Mouse (Mus musculus) layer of hippocampus, adult 9-10 months (tissue): Measurements from ENCODE around the gene Trim71.

ENCODE experiments used
- DNase-seq: peaks from one replicate; pipeline ENCODE4 v3.0.0; 2022; ENCODE audit warnings: low spot score

Gene Trim71

DNA sequence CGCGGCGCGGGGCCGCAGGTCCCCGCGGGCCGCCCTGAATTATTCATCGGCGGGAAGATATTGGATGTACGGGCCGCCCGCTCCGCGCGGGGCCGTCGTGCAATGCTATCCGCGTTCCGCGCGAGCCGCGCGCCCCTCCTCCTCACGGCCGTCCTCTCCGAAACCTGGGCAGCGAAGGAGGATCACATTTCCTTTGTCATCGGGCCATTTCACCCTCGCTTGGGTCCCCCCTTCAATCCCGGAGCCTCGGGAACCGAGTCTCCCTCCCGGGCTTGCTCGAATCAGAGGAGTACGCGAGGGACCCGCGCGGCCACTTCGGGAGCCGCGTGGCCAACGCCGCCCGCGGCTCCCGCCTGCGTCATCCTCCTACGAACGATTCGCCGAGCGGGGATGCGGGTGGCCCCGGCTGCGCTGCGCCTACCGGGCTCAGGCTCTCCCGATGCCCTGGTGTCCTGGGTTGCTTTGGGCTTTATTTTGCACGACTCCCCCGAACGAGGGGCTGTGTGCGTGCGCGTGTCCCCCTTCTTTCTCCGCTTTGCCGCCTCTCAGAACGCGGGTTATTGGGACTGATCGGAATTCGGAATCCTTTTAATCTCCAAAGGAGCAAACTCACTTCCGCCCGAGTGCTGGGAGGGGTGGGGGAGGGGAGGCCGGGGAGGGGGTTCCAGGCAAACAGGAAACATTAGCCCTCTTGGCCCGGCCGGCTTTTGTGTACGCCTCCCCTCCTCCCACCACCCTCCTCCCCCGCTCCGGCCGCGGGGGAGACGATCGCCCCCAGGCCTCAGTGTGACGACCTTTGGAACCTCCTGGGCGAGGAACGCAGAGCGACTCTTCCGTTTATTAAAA lies at the start of gene Trim71:
Trim71 (minus strand) TSS at position 609 of the 846 bp plus-strand sequence.
- no peak for DNase-seq

DNA sequence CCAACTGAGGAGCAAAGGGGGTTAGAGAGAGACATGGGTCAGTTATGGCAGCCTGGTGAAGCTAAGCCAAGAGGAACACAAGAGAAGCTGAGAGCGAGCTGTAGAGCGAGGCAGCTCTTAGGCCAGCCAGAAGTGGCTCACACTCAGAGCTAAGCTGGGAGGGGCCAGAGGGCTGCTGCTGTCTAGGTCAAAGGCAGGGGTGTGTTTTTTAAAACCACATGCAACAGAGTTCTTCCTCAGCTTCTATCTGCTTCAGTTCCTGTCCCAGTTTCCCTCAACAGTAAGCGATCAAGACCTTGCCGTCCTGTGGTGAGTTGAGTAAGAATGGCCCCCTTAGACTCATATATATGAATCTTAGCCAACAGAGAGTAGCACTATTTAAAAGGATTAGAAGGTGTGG lies 48.9 kb upstream of the Trim71 start:
- no peak for DNase-seq

DNA sequence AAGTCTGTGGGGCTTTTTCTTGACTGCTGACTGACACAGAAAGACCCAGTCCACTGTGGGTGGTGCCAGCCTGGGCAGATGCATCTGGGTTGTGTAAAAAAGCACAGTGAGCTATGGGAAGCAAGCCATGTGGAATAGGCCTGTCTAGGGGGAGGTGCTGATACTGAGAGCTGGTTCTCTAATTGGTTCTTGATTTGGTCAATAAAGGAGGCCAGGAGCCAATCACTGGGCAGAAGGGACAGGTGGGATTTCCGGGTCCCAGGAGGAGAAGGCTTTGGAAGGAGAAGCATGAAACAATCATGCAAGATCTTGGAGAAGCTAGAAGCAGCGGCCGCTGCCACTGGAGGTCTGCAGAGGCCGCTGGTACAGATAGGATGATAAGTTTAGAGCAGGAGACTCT lies 48.4 kb upstream of the Trim71 start:
- DNase-seq: no peak

DNA sequence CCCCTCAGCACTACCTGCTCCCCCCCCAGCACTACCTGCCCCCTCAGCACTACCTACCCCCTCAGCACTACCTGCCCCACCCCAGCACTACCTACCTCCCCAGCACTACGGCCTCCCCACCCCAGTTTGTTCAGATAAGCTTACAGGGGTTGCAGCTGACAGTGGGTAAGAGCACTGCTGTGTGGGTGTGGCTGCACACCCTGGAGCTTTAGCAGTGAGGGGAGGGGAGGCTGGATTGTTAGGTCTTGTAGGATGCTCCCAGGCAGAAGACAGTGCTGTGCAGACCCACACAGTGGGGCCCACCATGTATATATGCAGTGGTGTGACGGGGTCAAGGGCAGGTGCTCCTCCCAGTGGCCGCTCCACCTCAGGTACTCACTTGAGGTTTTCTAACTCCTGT lies 46.1 kb upstream of the Trim71 start:
- DNase-seq: no peak

DNA sequence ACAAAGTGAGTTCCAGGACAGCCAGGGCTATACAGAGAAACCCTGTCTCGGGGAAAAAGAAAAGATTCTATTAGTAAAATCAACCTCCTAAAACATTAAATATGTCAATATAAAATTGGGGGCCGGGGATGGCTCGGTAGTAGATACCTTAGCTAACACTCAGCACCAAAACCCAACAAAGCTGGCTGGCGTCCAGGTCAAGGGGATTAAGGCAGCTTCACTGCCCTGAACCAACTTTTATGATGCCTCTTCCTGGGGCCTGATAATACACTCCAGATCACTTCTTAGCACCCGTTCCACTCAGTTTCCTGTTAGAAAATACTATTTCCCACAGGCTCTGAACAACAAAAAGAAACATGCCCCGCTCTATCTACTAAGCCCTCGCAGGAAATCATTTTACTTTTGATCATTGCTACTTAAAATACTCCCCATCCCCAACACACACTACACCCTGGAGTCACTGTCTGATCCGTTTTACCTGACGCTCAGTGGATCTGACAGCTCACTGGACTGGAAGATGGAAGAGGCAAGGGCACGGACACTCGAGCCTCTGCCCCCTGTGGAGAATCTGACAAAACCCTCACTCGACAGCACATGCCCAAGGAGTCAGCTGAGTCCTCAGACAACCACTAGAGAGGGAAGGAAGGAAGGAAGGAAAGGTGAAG lies 39.8 kb upstream of the Trim71 start:
- no peak for DNase-seq

DNA sequence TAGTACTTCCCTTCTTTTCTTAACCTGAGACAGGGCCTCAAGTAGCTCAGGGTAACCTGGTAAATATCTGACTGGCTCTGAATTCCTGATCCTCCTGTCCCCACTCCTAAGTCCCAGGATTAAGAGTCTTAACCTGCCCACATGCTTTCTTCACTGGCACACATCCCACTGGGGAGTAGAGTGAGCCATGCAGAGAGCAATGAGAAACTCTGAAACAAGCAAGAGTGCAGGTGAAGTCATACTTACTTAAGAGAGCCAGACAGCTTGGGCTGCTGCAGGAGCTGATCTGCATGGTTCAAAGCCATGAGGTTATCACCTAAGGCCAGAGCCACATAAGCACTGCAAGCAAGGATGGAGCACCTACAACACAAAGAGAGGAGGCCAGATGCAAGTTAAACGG lies 36.9 kb upstream of the Trim71 start:
- DNase-seq: no peak

DNA sequence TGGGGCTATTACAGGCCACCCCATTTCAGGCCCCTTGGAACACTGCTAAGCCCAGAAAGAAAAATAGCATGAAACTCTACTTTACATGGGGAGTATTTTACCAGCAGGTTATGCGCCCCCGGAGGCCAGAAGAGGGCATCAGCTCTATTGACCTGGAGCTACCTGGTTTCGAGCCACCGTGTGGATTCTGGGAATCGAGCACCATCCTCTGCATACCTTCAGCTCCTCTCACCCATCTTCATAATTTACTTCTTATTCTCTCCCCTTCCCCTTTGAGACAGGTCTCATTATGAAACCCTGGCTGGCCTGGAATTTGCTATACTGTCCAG lies 20.8 kb upstream of the Trim71 start:
- DNase-seq: no peak

DNA sequence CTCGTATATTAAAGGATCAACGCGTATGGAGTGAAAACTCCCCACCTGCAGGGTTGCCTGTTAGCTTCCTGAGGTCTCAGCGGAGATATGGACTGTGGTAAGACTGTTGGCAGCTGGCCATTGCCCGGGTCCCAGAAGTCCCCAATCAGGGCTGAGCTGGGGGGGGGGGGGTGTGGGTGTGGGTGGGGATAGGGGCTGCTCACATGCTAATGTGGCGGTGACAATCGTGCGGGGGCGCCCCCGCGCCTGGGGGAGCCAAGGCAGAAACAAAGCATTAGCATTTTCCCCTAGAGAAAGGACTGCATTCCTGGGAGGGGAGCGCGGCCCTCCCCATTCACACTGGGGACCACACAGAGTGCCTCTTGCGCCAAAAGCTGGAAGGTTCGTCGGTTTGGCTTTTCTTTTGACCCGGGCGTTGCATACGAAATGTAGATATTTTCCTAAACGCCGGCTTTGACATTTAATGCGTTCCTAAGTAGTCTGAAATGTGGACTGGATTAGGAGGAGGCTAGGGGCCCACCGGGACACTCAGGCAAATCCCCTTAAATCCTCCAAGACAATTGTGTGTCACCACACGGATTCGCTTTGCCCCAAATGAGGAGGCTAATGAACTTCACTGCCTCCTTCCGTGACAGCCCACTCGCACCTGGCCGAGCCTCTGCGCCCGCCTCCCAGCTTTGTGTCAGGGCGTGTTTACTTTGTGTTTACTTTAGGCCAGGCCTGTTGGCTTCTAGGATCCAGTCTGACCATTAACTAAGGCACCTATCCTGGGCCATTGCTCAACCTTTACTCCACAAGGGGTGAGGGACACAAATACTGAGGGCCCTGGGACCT lies 20.2 kb upstream of the Trim71 start:
- DNase-seq: no peak

DNA sequence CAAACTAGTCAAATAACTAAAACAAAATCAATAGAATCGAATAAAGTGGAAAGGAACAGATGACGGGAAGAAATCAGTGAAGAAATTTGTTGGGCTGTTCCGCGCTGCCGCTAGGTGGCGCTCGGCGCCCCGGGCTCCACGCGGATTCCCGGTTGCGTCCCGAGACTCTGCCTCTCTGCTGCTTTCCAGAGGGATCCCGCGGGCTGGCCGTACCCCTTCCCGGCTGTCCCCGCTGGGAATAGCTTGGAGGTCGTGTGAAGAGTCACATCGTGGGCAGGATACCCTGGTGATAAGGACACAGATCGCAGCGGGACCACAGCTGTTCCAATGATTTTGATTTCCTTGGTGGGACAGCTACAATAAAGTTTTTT lies 19.6 kb upstream of the Trim71 start:
- DNase-seq: no peak

DNA sequence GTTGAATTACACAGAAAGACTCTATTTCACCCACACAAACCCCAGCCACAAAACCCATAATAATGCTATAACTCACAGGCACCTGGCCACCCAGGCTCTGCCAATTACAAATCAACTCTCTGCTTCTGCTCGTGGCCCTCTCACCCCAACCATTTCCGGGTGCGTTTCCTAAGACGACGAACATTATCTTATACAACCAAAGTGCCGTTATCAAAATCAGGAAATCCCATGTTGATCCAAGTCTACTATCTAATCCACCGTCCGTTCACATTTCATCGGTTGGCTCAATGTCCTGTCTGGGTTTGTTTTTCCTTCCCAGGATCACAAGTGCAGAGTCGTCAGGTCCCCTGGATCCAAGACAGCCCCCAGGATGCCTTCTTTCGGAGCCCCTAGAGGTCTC lies 14.5 kb upstream of the Trim71 start:
- DNase-seq: no peak

DNA sequence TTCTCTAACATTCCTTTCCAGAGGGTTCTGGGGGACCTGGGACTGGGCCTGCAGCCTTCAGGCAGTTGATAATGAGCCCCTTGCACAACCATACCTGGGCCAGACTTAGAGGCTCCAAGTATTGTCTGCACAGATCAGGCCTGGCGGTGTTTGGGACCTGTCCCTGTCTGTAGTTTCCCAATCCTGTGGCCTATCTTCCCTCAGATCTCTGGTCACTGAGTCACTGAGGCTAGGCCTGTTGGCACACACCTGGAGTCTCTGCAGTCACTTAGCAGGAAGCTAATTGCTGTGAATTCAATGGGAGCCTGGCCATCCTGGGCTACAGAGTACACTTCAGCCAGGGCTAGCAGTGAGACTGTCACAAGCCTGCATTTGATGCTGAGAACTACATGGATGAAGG lies 11.8 kb upstream of the Trim71 start:
- DNase-seq: no peak

DNA sequence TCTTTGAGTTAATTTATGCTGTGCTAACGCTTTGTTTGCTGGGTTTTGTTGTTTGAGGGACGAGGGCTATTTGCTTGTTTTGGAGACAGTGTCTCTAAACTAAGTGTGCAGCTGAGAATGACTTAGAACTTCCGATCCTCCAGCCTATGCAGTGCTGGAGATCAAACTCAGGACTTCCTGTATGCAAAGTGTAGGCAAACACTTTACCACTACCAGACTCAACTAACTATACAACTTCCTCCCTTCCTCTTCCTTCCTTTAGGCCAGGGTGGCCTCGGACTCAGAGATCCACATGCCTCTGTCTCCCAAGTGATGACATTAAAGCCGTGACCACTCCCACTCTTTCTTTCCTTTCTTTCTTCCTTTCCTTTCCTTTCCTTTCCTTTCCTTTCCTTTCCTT lies 9.4 kb upstream of the Trim71 start:
- DNase-seq: no peak

DNA sequence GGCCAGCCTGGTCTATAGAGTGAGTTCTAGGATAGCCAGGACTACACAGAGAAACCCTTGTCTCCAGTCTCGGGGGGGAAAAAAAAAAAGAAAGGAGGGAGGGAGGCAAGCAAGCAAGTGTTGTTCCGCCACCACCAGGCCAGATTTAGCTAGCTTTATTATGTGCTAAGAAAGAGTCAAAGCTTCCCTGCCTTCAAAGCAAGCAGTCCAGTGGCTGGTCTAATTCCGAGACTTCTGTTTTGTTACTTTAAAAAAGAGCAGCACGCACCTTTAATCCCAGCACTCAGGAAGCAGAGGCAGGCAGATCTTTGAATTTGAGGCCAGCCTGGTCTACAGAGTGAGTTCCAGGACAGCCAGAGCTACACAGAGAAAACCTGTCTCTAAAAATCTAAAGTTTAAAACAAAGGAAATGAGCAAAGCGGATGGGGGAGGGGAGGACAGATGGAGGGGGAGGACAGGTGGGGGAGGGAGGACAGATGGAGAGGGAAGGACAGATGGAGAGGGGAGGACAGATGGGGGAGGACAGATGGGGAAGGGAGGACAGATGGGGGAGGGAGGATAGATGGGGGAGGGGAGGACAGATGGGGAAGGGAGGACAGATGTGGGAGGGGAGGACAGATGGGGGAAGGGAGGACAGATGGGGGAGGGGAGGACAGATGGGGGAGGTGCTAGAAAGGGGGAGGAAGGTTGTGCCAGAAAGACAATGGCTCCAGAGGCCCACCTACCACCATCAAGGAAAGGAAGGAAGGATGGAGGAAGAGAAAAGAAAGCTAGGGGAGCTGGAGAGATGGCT lies 4.7 kb upstream of the Trim71 start:
- no peak for DNase-seq

DNA sequence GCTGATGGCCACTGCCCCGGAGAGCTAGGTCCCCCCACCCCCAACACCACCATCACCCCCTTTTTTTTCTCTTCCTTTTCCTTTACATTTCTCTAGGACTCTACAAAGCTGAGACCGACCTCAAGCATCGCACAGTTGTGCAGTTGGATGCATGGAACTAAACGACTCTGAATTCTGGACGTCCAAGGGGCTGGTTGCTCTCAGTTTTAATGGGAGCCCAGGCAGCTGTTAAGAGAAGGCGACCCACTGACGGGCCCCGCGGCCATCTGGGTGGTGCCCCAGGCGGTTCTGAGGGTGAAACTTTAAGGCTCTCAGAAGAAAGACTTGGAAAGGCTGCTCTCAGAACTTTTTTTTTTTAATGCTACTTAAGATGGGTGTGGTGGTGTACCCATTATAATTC lies 498 bp upstream of the Trim71 start:
- DNase-seq: no peak

DNA sequence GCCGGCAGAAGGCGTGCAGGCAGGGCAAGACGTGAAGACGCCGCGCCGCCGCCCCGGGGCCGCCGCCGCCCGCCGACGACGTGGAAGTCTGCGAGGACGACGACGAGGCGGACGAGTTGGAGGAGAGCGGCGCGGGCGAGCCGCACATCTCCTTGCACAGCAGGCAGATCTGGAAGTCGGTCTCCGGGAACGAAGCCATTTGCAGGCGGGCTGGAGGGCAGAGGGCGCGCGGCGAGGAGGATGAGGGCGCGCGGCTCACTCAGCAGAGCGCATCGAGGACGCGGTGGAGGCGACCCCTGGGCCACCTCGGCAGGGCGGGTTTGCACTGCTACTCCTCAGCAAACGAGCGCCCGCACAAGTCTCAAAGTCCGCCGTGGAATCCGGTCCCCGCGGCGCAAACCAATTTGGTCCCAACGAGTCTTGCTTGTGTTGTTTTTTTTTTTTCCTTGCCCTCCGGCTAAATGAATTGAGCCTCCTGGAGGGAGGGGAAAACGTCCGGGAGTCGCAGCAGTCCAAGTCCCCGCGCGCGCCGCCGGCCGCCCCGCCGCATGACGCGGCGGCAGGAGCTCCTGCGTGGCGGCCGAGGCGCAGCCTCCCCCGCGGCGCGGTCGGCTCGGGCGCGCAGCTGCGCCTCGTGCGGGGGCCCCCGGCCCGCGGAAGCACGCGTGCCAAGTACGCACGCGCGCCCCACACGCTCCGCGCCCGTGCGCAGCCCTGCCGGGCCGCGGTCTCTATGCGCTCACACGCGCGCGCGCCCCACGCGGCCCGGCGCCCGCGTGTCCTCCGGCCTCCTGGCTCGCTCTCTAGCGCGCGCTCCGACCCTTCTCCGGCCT lies 1.0 kb downstream of the Trim71 start:
- DNase-seq: no peak

DNA sequence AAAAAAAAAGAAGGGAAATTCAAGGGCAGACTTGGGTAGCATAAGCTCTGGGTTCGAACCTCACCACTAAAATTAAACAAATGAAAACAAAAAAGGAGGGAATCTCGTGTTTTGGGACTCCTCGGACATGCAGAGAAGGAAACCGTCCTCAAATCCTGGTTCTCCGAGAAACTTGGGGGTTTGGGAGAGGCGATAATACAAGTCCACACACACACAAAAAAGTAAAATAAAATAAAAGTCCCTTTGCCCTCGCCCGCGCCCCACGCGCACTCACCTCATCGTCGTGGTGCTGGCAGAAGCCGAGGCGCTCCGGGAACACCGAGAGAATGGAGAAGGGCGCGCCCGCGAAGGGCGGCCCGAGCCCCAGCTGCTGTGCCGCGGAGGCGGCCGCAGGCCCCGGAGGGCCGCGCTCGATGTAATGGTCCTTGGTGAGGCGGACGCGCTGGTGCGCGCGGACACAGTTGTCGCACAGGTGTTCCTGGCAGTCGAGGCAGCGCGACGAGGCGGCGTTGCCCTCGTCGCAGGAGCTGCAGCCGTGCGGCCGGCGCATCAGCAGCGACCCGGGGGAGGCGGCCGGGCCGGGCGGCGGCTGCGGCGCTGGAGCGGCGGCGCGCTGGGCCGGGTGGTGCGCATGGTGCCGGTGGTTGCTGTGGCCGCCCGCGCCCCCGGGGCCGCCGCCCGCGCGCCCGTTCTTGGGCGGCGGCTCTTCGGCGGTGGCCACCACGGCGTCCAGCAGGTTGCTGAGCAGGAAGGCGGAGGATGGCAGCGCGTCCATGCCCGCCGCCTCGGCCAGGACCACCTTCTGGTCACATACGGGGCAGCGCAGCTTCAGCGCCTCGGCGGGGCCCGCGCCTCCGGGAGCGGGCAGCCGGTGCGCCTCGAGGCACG lies 1.9 kb downstream of the Trim71 start:
- DNase-seq: no peak

DNA sequence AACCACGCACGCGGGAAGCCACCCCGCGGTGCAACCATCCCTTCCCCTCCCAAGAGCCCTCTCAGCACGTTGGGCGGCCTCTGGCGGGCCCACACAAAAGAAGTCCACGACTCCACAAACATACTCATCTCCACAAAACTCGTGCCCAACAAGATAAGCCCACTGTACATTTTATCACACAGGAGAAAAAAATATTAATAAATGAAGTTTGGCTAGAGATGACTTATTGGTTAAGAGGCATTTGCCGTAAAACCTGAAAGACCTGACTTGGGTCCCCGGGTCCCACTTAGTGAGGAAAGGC lies 2.5 kb downstream of the Trim71 start:
- DNase-seq: no peak

DNA sequence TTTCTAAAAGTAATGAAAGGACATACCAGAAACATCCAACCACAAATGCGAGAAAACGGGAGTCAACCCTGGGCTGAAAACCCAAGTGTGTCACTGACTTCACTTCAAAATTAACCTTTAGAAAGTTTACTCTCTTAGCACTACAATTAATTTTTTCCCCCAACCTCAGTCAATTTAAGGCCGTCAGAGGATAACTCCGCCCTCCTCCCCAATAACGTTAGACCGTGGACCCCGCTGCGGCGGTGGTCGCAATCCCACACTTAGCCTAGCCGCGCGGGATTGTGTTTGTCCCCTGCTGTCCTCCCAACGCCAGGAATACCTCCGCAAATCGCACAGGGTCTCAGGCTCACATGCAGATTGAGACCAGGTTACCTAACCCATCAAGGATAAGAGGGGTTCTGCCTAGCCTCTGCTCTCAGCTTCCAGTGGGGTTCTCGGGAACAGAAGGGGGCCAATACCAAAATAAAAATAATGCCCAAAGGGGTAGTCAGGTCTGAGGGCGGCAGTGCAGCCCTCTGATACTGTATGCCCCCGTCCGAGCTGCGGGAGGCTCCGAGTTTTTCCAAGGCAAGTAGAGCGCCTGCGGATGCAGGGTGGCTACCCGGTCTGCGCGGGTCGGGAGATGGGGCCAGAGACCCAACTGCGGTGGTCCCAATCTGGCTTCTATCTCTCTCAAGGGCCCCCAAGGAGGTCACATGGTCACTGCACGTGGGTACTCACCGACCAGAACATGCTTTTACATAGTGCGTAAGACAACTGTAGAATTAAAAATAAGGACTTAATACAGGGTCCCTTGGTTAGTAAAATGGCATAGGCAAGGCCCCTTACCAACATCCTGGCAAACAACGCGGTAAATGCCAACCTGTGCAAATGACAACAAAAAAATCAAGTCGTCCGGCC lies 3.1 kb downstream of the Trim71 start:
- DNase-seq: no peak

DNA sequence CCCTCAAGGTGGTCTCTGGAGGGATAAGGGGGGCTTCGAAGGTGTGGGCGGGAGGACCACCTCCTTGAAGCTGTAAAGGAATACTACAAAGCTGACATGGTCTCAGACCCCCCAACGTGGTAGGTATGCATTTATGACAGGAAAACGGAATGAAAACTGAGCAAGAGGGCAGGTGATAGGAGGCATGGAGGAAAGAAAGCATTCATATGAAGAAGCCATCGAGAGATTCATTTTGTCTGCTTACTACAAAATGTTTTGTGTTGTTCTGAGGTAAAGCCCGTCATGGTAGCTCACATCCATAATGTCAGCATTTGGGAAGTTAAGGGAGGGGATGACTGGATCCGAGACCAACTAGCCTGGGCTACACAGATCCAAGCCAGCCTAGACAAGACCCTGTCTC lies 4.0 kb downstream of the Trim71 start:
- no peak for DNase-seq

DNA sequence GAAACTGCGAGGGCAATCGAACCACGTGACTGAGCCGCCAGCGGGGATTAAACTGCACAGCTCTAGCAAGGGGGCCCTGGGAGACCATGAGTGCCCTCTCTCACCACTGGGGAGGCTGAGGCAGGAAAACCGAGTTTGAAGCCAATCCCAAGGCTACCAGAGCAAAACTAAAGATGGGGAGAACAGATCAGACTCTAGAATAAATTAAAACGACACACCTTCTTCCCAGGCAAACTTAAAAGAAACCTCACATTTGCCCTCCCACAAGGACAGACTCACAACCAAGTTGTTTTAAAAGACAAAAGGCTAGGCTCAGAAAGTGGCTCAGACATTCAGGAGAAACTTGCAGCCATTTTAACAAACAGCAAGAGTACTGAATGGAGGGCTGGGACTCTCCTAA lies 7.1 kb downstream of the Trim71 start:
- DNase-seq: no peak
